Mouse (Mus musculus): ENCODE data around the gene Crip2. TPM values are rescaled to one million over a fixed set of nuclear protein-coding genes. Genes with fewer than 3 reads are reported as not detected.

Crip2 gene
- 51.4 and 53.7 TPM in 2 replicates for polyA plus RNA-seq (2016; fragmentation: Nextera tagmentation; extraction: Ambion mirVana)

DNA sequence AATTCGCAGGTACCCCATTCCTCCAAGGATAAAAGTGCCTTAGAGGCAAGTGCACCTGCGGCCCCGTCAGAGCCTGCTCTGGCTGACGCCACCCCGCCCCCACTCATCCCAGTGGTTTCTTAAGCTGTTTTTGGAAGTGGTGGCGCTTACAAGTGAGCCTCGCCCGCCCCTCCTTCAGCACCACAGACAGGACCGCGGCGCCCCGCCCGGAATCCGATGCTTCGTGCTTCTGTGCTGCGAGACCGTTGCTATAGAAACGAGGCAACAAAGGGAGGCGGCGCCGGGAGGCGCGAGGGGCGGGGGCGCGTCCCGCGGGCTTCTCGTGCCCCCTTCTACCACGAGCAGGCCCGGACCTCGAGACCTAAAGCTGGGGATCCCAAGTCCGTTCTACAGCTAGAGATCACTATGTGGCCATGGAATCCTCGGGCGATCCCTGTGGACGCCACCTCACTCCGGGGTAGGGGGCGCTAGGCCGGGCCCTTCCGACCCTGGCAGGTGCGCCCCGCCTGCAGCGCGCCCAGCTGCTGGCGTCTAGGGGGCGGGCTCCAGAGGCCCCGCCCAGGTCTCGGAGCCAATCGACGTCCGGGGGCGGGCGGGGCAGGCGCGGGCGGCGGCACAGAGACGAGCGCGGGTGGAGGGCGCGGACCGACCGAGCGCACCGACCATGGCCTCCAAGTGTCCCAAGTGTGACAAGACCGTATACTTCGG is at the start of gene Crip2:
TSS of gene Crip2 (plus strand) at position 329 of the 708 bp plus-strand sequence.
- Histone ChIP-seq H3K27me3 (peaks cover 57% of the 10 kb centered on the region), H3K4me3 (replicated peaks) (peak within 1 kb of the TSS; percentile 52), H3K36me3 (peaks cover 39% of the 10 kb centered on the region), H3K4me2 (peak within 1 kb of the TSS; percentile 76), H3K4me1 (replicated peaks) (peaks cover 46% of the 10 kb centered on the region), H3K9ac (replicated peaks) (peak within 1 kb of the TSS; percentile 52), H3K9me3 (no peaks in the 10 kb centered on the region), H3K27ac (no peak within 1 kb of the TSS)
- under 1% methylated on average over 68 of the region's 68 CpGs for WGBS
- ATAC-seq (ENCODE audit: insufficient number of reproducible peaks, insufficient read depth, low FRiP score, low TSS enrichment, low read depth) = peak; percentile 72

DNA sequence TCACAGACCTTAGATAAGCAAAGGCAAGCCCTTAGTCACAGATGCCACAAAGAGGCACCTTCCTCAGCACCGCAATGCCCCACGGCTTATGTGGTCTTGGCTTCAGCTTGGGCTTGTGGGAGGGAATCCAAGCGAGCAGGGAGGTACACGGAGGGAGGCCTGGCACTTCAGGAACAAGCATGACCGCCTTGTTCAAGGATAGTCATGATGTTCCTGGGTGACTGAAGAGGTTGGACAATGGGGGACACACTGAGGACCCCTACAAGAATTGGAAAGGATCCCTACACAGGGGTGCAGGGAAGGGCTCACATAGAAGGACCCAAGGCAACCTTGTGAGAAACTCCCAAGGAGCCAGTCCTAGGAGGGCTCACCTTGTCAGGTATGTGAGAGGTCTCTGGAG is 43.0 kb upstream of the Crip2 start:
- WGBS = 87% methylated on average over 5 of the region's 5 CpGs
- Histone ChIP-seq H3K9ac (replicated peaks) (no peak overlapping the region), H3K4me1 (replicated peaks) (peaks cover 31% of the 10 kb centered on the region), H3K27ac (no peak overlapping the region), H3K4me3 (replicated peaks) (peak overlapping the region; percentile 99; the same call in 1 of the 2 replicates), H3K9me3 (no peaks in the 10 kb centered on the region), H3K36me3 (peaks cover 14% of the 10 kb centered on the region), H3K4me2 (peak overlapping the region; percentile 80), H3K27me3 (no peaks in the 10 kb centered on the region)
- ATAC-seq (ENCODE audit: insufficient number of reproducible peaks, insufficient read depth, low FRiP score, low TSS enrichment, low read depth) = no peak

DNA sequence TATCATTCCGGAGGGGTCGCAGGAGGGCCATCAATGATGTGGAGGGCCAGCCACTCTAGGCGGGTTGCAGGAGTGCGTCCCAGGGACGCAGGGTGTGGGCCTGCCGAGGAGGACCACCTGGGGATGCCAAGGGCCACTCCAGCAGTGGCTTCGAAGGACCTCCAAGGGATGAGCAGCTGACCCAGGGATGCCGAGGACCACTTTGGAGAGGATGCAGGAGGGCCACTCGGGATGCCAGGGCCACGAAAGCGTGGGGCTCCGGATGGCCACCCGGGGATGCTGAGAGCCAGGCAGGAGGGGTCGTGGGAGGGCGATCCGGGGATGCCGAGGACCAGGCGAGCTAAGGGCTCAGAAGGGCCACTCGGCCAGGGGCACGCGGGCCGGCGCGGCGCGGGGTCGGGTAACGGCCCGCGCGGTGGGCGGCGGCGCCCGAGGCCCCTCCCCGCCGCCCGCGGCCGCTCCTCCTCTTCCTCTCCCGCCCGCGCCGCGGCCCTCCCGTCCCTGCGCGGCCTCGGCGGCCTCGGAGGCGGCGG is 42.2 kb upstream of the Crip2 start, which contains the start of gene Mta1:
TSS of gene Mta1 (plus strand) at position 530 of the 533 bp plus-strand sequence.
- Histone ChIP-seq H3K9ac (replicated peaks) (peak within 1 kb of the TSS; percentile 100), H3K36me3 (peaks cover 17% of the 10 kb centered on the region), H3K27ac (peak within 1 kb of the TSS; percentile 91), H3K9me3 (no peaks in the 10 kb centered on the region), H3K4me1 (replicated peaks) (peaks cover 31% of the 10 kb centered on the region), H3K4me3 (replicated peaks) (peak within 1 kb of the TSS; percentile 99), H3K4me2 (peak within 1 kb of the TSS; percentile 95), H3K27me3 (no peaks in the 10 kb centered on the region)
- WGBS = 3% methylated on average over 19 of the region's 53 CpGs
- peak; percentile 44; the same call in 1 of the 2 replicates for ATAC-seq (ENCODE audit: insufficient number of reproducible peaks, insufficient read depth, low FRiP score, low TSS enrichment, low read depth)

DNA sequence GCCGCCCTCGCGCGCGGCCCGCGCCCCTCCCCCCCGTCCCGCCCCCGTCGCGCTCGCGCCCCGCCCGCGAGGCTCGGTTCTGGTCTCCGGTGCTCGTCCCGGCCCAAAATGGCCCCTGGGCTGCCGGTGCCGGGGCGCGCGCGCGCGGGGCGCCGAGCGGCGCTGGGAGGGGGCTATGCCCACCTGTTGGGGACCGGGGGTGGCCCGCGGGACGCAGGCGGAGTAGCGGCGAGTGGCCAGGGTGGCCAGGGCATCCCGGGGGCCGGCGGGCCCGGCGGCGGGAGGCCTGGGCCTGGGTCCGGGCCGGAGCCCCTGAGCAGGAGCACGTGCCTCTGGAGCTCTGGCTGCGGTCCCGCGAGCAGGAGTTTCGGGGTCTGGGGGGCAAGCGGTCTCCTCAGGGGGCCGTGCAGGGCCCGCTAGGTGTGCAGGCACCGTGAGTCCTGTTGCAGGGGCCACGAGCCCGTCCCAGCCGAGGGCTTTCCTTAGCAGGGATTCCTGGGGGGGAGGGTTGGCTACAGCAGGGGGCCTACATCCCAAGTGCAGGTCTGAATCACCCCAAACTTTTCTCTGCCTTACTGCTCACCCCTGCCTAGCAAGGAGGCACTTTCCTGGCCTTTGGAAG is 41.4 kb upstream of the Crip2 start:
- Histone ChIP-seq H3K27me3 (no peaks in the 10 kb centered on the region), H3K9ac (replicated peaks) (peak overlapping the region; percentile 100), H3K4me1 (replicated peaks) (peaks cover 31% of the 10 kb centered on the region), H3K36me3 (peaks cover 23% of the 10 kb centered on the region), H3K27ac (peak overlapping the region; percentile 91), H3K4me3 (replicated peaks) (peak overlapping the region; percentile 99), H3K9me3 (no peaks in the 10 kb centered on the region), H3K4me2 (peak overlapping the region; percentile 95)
- 2% methylated on average over 41 of the region's 60 CpGs for WGBS
- ATAC-seq (ENCODE audit: insufficient number of reproducible peaks, insufficient read depth, low FRiP score, low TSS enrichment, low read depth) = peak; percentile 37

DNA sequence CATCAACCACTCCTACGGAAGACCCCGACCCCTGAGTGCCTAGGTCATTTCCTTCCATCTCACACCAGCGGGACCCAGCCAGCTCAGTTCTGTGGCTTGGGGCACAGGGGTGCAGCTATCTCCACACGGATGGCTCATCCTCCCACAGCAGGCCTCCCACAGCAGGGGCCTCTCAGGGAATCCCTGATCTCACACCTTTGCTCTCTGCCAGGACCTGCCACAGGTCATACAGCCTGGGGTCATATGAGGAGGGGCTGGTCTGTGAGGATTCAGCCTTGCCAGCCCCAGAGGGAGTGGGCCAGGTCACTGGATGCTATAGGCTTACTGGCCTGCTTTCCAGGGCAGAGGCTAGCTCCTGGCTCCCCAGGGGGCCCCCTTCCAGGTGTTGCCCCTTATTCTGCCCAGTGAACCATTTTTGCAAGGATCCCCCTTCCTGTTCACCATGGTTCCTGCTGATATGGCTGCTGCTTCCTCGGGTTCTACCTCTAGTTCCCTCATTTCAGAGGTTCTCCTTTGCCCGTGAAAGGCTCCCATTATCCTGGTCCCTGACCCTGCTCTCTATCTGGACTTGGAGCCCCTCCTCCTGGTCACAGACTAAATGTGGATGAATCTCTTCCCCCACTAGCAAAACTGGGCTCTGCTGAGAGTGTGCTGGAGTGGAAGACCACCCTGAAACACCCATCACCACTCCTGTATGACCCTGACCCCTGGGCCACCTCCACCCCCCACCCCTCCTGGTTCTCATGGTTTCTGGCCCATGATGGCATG is 40.4 kb upstream of the Crip2 start:
- Histone ChIP-seq H3K4me2 (peak overlapping the region; percentile 95), H3K9me3 (no peaks in the 10 kb centered on the region), H3K36me3 (peaks cover 33% of the 10 kb centered on the region), H3K4me1 (replicated peaks) (peaks cover 31% of the 10 kb centered on the region), H3K9ac (replicated peaks) (peak overlapping the region; percentile 100), H3K27me3 (no peaks in the 10 kb centered on the region), H3K27ac (peak overlapping the region; percentile 91), H3K4me3 (replicated peaks) (peak overlapping the region; percentile 99)
- ATAC-seq (ENCODE audit: insufficient number of reproducible peaks, insufficient read depth, low FRiP score, low TSS enrichment, low read depth) = no peak
- 27% methylated on average over 6 of the region's 6 CpGs for WGBS

DNA sequence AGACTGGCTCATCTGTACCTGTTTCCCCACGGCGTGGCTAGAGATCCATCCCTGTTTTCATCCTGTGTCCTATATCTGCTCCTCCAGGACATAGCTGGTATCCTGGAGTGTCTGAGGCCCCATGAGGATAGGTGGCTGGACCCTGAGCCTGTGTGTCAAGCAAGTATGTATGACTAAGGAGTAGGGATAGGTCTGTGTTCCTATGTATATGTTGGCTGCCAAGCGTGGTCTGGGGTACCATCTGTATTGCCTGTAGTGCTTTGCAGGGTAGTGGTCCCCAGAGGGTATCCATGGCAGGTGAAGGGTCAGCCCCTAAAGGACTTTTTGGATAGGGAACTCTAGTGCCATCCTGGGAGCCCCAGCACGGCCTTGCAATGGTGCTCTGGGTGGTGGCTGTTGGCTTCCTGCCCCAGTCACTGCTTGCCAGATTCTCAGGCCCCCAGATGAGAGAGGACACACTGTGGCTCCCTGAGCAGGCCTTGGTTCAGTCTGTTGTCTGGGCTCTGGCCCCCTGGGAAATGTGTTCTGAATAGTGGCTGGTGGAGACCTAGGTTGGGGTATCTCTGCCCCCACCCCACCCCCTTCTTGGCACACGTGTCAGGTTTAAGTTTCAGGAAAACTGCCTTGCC is 39.5 kb upstream of the Crip2 start:
- ATAC-seq (ENCODE audit: insufficient number of reproducible peaks, insufficient read depth, low FRiP score, low TSS enrichment, low read depth) = no peak
- Histone ChIP-seq H3K9ac (replicated peaks) (peak overlapping the region; percentile 4; the same call in 1 of the 2 replicates), H3K4me1 (replicated peaks) (peaks cover 31% of the 10 kb centered on the region), H3K27ac (peak overlapping the region; percentile 37; the same call in 1 of the 2 replicates), H3K27me3 (no peaks in the 10 kb centered on the region), H3K4me3 (replicated peaks) (peak overlapping the region; percentile 99; the same call in 1 of the 2 replicates), H3K9me3 (no peaks in the 10 kb centered on the region), H3K4me2 (peak overlapping the region; percentile 95; the same call in 1 of the 2 replicates), H3K36me3 (peaks cover 43% of the 10 kb centered on the region)
- WGBS = 84% methylated on average over 5 of the region's 5 CpGs

DNA sequence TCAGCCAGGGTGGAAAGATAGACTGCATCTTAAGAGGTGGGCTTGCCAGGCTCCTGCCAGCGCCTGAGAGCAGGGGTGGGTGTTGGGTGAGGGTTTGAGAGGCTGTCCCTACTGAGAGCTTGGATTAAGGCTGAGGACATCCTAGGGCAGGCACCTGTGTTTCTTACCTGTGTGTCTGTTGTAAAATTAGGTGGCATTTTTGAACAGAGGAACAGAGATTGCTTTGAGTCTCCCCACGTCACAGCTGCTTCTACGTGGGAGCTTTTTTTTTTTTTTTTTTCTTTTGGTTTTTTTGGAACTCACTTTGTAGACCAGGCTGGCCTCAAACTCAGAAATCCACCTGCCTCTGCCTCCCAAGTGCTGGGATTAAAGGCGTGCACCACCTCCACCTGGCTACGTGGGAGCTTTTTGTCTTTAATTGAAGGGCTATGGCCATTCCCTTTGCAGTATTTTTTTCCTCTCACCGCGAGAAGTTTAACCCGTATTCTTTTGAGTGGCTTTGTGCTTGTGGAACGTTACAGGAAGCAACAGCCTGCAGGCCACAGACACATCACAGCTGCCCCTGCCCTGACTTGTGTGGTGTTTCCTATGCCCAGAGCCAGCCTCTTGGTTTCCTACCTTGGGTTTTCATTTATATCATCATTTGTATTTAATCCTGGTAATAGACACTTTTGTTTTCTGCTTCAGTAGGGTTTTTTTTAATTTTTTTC is 38.6 kb upstream of the Crip2 start:
- H3K27me3 ChIP-seq = no peaks in the 10 kb centered on the region
- peak overlapping the region; percentile 37; the same call in 1 of the 2 replicates for H3K27ac ChIP-seq
- WGBS = 90% methylated on average over 9 of the region's 9 CpGs
- no peak overlapping the region for H3K9ac ChIP-seq (replicated peaks)
- ATAC-seq (ENCODE audit: insufficient number of reproducible peaks, insufficient read depth, low FRiP score, low TSS enrichment, low read depth) = no peak
- H3K4me1 ChIP-seq (replicated peaks) = peaks cover 31% of the 10 kb centered on the region
- no peaks in the 10 kb centered on the region for H3K9me3 ChIP-seq
- no peak overlapping the region; the same call in 1 of the 2 replicates for H3K4me2 ChIP-seq
- H3K36me3 ChIP-seq = peaks cover 46% of the 10 kb centered on the region
- no peak overlapping the region for H3K4me3 ChIP-seq (replicated peaks)

DNA sequence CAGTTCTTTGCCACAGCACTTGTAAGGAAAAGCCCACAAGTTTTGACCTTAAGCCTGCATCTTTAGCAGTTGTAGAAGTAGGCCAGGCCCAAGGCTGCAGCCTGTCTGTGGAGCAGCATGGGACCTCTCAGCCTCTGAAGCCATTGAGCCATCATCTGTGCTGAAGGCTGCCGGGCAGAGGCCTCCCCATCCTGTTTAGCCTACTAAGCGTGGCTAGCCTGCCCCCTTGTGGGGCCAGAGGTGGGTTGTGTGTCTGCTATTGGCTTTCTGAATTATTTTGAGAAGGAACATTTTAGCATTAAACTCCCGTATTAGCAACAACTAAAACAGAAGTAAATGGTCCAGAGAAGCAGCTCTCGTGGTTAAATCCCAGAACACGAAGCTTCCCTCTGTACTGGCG is 37.6 kb upstream of the Crip2 start:
- ATAC-seq (ENCODE audit: insufficient number of reproducible peaks, insufficient read depth, low FRiP score, low TSS enrichment, low read depth) = no peak
- Histone ChIP-seq H3K9ac (replicated peaks) (no peak overlapping the region), H3K36me3 (peaks cover 53% of the 10 kb centered on the region), H3K4me3 (replicated peaks) (no peak overlapping the region), H3K4me2 (no peak overlapping the region), H3K9me3 (no peaks in the 10 kb centered on the region), H3K27me3 (no peaks in the 10 kb centered on the region), H3K4me1 (replicated peaks) (peaks cover 25% of the 10 kb centered on the region), H3K27ac (no peak overlapping the region)
- 69% methylated on average over 6 of the region's 6 CpGs for WGBS

DNA sequence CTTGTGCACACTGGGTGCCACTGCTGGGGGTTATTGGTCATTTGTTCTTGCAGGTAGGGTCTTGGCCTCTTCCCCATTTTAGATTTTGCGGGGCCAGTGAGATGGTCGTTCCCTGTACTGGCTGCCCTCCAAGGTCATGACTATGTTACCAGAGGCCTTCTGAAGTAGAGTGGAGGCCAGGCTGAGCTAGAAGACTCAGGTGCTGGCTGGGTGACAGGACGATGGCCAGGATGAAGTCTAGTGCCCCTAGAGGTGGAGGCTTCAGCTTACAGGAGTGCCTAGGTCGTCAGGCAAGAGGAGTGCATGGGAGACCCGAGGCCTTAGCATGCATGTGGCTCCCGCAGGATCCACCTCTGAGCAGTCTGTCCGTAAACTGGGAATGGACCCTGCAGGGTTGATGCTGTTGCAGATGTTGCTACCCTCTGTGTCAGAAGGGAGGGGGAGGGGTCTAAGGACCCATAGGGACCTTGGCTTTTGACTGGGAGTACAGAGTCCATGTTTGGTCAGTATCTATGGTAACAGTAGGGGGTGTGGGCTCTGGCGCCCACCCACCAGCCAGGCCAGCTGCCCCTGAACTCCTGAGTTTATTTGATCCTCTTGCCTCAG is 36.1 kb upstream of the Crip2 start:
- no peak overlapping the region for H3K4me3 ChIP-seq (replicated peaks)
- H3K4me1 ChIP-seq (replicated peaks) = peaks cover 31% of the 10 kb centered on the region
- 84% methylated on average over 8 of the region's 8 CpGs for WGBS
- no peaks in the 10 kb centered on the region for H3K9me3 ChIP-seq
- H3K27me3 ChIP-seq = no peaks in the 10 kb centered on the region
- no peak overlapping the region for H3K9ac ChIP-seq (replicated peaks)
- H3K4me2 ChIP-seq = no peak overlapping the region
- H3K36me3 ChIP-seq = peaks cover 53% of the 10 kb centered on the region
- no peak overlapping the region for H3K27ac ChIP-seq
- no peak for ATAC-seq (ENCODE audit: insufficient number of reproducible peaks, insufficient read depth, low FRiP score, low TSS enrichment, low read depth)

DNA sequence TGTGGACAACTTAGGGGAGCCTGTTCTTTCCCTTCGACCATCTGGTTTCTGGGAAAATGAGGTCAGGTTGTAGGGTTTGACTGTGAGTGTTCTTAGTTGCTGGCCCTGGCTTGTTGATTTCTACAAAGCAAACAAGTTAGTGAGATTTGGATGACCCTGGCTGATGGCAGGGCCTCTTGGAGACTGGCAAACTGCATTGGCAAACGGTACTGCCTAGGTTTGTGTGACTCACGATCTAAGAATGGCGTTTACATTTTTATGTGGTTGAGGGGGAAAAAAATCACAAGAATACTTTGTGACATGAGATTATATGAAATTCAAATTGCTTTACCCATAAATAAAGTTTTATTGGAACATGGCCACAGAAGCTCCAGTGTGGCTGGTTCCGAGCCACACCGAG is 33.6 kb upstream of the Crip2 start:
- H3K27me3 ChIP-seq = no peaks in the 10 kb centered on the region
- whole genome bisulfite sequencing = 91% methylated on average over 6 of the region's 6 CpGs
- H3K9ac ChIP-seq (replicated peaks) = no peak overlapping the region
- H3K9me3 ChIP-seq = no peaks in the 10 kb centered on the region
- H3K36me3 ChIP-seq = peaks cover 43% of the 10 kb centered on the region
- ATAC-seq (ENCODE audit: insufficient number of reproducible peaks, insufficient read depth, low FRiP score, low TSS enrichment, low read depth) = no peak
- H3K4me2 ChIP-seq = no peak overlapping the region
- H3K27ac ChIP-seq = no peak overlapping the region
- no peak overlapping the region for H3K4me3 ChIP-seq (replicated peaks)
- H3K4me1 ChIP-seq (replicated peaks) = peaks cover 16% of the 10 kb centered on the region

Data from limb, embryonic 12.5 days (tissue).